Mouse (Mus musculus) stomach, embryonic 15.5 days (tissue): ENCODE data around the gene Lpar6. TPM values are rescaled to one million over a fixed set of nuclear protein-coding genes. Genes with fewer than 3 reads are reported as not detected.

Experiments used
- ATAC-seq: fragments of 200-750 bp; cut with Nextera tagmentation; 2 replicates; pipeline ENCODE4 v1.8.0; 2017; ENCODE audit warnings: low read depth, moderate number of reproducible peaks, moderate TSS enrichment; ENCODE audit not compliant: insufficient read depth, low FRiP score
- H3K27ac ChIP-seq: fragments of 300-500 bp; sonication (generic); 2 replicates; pipeline ENCODE4 v1.5.1; 2015; ENCODE audit warnings: mild to moderate bottlenecking, inconsistent platforms
- H3K27me3 ChIP-seq: fragments of 300-500 bp; sonication (generic); replicated peaks from 2 replicates; pipeline ENCODE4 v1.6.1; 2015; ENCODE audit warnings: inconsistent platforms
- H3K36me3 ChIP-seq: fragments of 300-500 bp; sonication (generic); 2 replicates; pipeline ENCODE4 v1.6.1; 2015; ENCODE audit warnings: inconsistent platforms
- H3K4me1 ChIP-seq: fragments of 300-500 bp; sonication (generic); 2 replicates; pipeline ENCODE4 v1.6.1; 2015; ENCODE audit warnings: inconsistent platforms
- H3K4me2 ChIP-seq: fragments of 300-500 bp; sonication (generic); 2 replicates; pipeline ENCODE4 v1.6.1; 2015; ENCODE audit warnings: mild to moderate bottlenecking, inconsistent platforms
- H3K4me3 ChIP-seq: fragments of 300-500 bp; sonication (generic); replicated peaks from 2 replicates; pipeline ENCODE4 v1.5.1; 2015; ENCODE audit warnings: inconsistent platforms
- H3K9ac ChIP-seq: fragments of 300-500 bp; sonication (generic); 2 replicates; pipeline ENCODE4 v1.6.1; 2015; ENCODE audit warnings: inconsistent platforms
- H3K9me3 ChIP-seq: fragments of 300-500 bp; sonication (generic); 2 replicates; pipeline ENCODE4 v1.6.1; 2016; ENCODE audit warnings: inconsistent platforms
- WGBS: fragments of 180-500 bp; shearing (Covaris S2); methylation state at CpG from one replicate; pipeline ENCODE4 v1.1.7; 2015; 5-methylcytosine and 5-hydroxymethylcytosine counted together
- microRNA counts: library from miRNA; unstranded; fragments of <30 nt; microRNA quantifications from one replicate; lab custom pipeline; 2016
- microRNA-seq: library from miRNA; unstranded; fragments of <30 nt; microRNA quantifications from one replicate; pipeline ENCODE4, GENCODE M21; 2016
- polyA plus RNA-seq: library from polyadenylated mRNA; unstranded; fragments of >200 nt; fragmentation: Nextera tagmentation; extraction: Ambion mirVana; gene quantifications from 2 replicates; pipeline ENCODE4 v1.2.1, GENCODE M21; 2015

Gene Lpar6
- polyA plus RNA-seq, 1 experiment from 2014 or later: 13.9 TPM

- no peak overlapping the region for H3K4me2 ChIP-seq
- no peaks in the 10 kb centered on the region; the same call in 1 of the 2 replicates for H3K4me1 ChIP-seq
- no peaks in the 10 kb centered on the region for H3K9me3 ChIP-seq
- H3K27me3 ChIP-seq: no peaks in the 10 kb centered on the region
- no peak overlapping the region for H3K4me3 ChIP-seq
- WGBS: 53% methylated on average over 4 of the region's 4 CpGs
- no peaks in the 10 kb centered on the region for H3K36me3 ChIP-seq
- H3K9ac ChIP-seq: no peak overlapping the region
- ATAC-seq: no peak
- H3K27ac ChIP-seq: no peak overlapping the region
Measured at GRCm38 (mm10) chr14:73258181-73258580, 20.5 kb downstream of the Lpar6 start.

DNA sequence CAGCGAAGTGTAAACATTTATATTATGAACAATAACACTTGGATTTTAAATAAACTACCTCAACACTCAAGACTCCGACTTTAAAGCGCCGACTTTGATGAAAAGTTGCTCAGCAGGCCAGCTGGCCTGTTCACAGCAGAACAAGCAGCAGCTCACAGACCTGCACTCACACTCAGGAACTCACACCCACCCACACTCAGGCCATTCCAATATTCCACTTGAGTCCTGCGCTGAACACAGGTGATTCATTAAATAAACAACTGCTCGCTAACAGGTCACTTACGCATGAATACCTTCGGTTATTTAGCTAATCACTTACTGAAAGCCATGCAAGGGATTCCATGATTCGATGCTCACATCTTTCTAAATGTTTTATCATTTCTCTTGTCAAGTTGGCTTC is 24.5 kb downstream of the Lpar6 start:
- Histone ChIP-seq H3K27me3 (no peaks in the 10 kb centered on the region), H3K4me3 (no peak overlapping the region), H3K27ac (no peak overlapping the region), H3K9me3 (no peaks in the 10 kb centered on the region), H3K4me1 (no peaks in the 10 kb centered on the region), H3K4me2 (no peak overlapping the region), H3K36me3 (no peaks in the 10 kb centered on the region), H3K9ac (no peak overlapping the region)
- WGBS: 83% methylated on average over 9 of the region's 9 CpGs
- ATAC-seq: no peak

DNA sequence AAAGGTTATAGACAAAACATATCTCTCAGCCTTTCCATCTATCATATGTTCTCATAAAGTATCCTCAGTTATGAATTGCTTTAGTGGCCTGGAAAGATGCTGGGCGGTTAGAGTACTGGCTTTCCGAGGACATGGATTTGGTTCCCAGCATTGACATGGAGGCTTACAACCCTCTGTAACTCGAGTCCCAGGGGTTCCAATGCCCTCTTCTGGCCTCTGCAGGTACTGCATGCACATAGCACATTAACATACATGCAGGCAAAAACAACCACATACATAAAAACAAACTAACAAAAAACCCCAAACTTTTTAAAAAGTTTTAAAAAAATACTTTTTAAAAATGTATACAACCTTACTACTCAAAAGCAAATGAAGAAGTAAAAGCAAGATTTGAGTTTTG is 28.5 kb downstream of the Lpar6 start:
- WGBS: 78% methylated on average over 3 of the region's 3 CpGs

GRCm38 (mm10) chr14:73271807-73272206 is 34.1 kb downstream of the Lpar6 start:
- no peak overlapping the region for H3K27ac ChIP-seq
- no peaks in the 10 kb centered on the region for H3K4me1 ChIP-seq
- no peaks in the 10 kb centered on the region for H3K36me3 ChIP-seq
- H3K9ac ChIP-seq: no peak overlapping the region
- H3K27me3 ChIP-seq: no peaks in the 10 kb centered on the region
- H3K4me3 ChIP-seq: no peak overlapping the region
- no peak for ATAC-seq
- no peaks in the 10 kb centered on the region for H3K9me3 ChIP-seq
- WGBS: 77% methylated on average over 5 of the region's 5 CpGs
- no peak overlapping the region for H3K4me2 ChIP-seq

More for the DNA sequence above, 28.5 kb downstream of the Lpar6 start:
- no peak overlapping the region for H3K9ac ChIP-seq
- no peak for ATAC-seq
- H3K27me3 ChIP-seq: no peaks in the 10 kb centered on the region
- no peaks in the 10 kb centered on the region for H3K4me1 ChIP-seq
- no peak overlapping the region for H3K27ac ChIP-seq
- H3K9me3 ChIP-seq: no peaks in the 10 kb centered on the region
- no peaks in the 10 kb centered on the region for H3K36me3 ChIP-seq
- H3K4me2 ChIP-seq: no peak overlapping the region
- no peak overlapping the region for H3K4me3 ChIP-seq

GRCm38 (mm10) chr14:73279096-73279495 is 41.4 kb downstream of the Lpar6 start:
- 82% methylated on average over 6 of the region's 6 CpGs for WGBS
- no peak overlapping the region for H3K4me3 ChIP-seq
- H3K27ac ChIP-seq: no peak overlapping the region
- ATAC-seq: no peak
- no peaks in the 10 kb centered on the region for H3K27me3 ChIP-seq
- no peaks in the 10 kb centered on the region for H3K4me1 ChIP-seq
- no peaks in the 10 kb centered on the region for H3K9me3 ChIP-seq
- H3K36me3 ChIP-seq: no peaks in the 10 kb centered on the region
- no peak overlapping the region for H3K4me2 ChIP-seq
- H3K9ac ChIP-seq: no peak overlapping the region

GRCm38 (mm10) chr14:73280996-73281395 is 43.3 kb downstream of the Lpar6 start:
- Histone ChIP-seq H3K4me2 (no peak overlapping the region), H3K4me1 (no peaks in the 10 kb centered on the region), H3K27me3 (no peaks in the 10 kb centered on the region), H3K36me3 (no peaks in the 10 kb centered on the region), H3K9ac (no peak overlapping the region), H3K4me3 (no peak overlapping the region), H3K27ac (no peak overlapping the region), H3K9me3 (no peaks in the 10 kb centered on the region)
- ATAC-seq: no peak
- WGBS: 12% methylated on average over 1 of the region's 1 CpGs

- no peak overlapping the region for H3K9ac ChIP-seq
- no peaks in the 10 kb centered on the region for H3K4me1 ChIP-seq
- H3K4me2 ChIP-seq: no peak overlapping the region
- no peaks in the 10 kb centered on the region for H3K27me3 ChIP-seq
- H3K4me3 ChIP-seq: no peak overlapping the region
- no peak for ATAC-seq
- H3K36me3 ChIP-seq: no peaks in the 10 kb centered on the region
- H3K9me3 ChIP-seq: no peaks in the 10 kb centered on the region
- 84% methylated on average over 2 of the region's 2 CpGs for WGBS
- no peak overlapping the region for H3K27ac ChIP-seq
Measured at GRCm38 (mm10) chr14:73289915-73290314, 52.2 kb downstream of the Lpar6 start.

DNA sequence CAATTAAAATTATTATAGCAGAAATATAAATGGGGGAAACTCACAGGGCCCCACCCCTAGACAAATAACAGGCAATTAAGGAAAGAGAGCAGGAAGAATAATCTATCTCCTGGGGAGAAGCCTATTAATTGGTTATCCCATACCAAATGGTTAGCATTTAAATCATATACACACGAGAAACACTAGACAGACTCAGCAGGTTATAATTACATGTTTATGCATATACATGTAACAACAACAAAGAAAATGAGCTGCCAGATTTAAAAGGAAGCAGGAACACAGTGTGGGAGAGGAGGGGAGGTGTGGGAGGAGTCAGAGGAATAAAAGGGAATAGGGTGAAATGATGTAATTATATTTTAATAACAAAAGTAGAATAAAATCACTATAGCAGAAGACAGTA is 54.7 kb downstream of the Lpar6 start:
- Histone ChIP-seq H3K36me3 (no peaks in the 10 kb centered on the region), H3K4me1 (no peaks in the 10 kb centered on the region), H3K9ac (no peak overlapping the region), H3K4me3 (no peak overlapping the region), H3K4me2 (no peak overlapping the region), H3K9me3 (no peaks in the 10 kb centered on the region), H3K27me3 (no peaks in the 10 kb centered on the region), H3K27ac (no peak overlapping the region)
- no peak for ATAC-seq
- WGBS: 71% methylated on average over 1 of the region's 1 CpGs

MicroRNAs encoded within 50 kb of the gene (microRNA counts, 519-probe panel; counts per million panel counts)
- microRNA mmu-miR-687 (lab: Ali Mortazavi, UCI): not detected

Small RNA genes lying within 50 kb of the gene (microRNA-seq; reads per million reads assigned to microRNA genes)
- gene Mir687: not detected

Other genes starting within 250 kb of the Lpar6 start
- gene Cysltr2, start 188.8 kb upstream of the Lpar6 start, polyA plus RNA-seq: 0.09 TPM in 1 of 2 replicates, not detected in the other
- 79.7 and 87.3 TPM in 2 replicates for gene Rcbtb2, start 114.9 kb upstream of the Lpar6 start, polyA plus RNA-seq
- 22.9 and 26.0 TPM in 2 replicates for gene Rb1, start 87.9 kb downstream of the Lpar6 start, polyA plus RNA-seq
- 866 and 945 TPM in 2 replicates for gene Itm2b, start 147.4 kb downstream of the Lpar6 start, polyA plus RNA-seq